Mouse (Mus musculus): ENCODE results near the gene Nipal4.
A peak's percentile ranks its signal among the peaks of the same experiment; 100 is the strongest.

Gene Nipal4

GRCm38 (mm10) chr11:46157462-46157861 lies 8.8 kb downstream of the Nipal4 start:
- no peak for DNase-seq

- no peak for DNase-seq
These were observed 9.4 kb downstream of the Nipal4 start for GRCm38 (mm10) chr11:46156945-46157344.

- no peak for DNase-seq
These were observed 19.7 kb downstream of the Nipal4 start for GRCm38 (mm10) chr11:46146619-46147018.

GRCm38 (mm10) chr11:46145163-46145875 lies 21.0 kb downstream of the Nipal4 start:
- no peak for DNase-seq

- DNase-seq: no peak
These were observed 23.0 kb downstream of the Nipal4 start for GRCm38 (mm10) chr11:46143342-46143741.

GRCm38 (mm10) chr11:46134899-46135298 lies 31.4 kb downstream of the Nipal4 start:
- DNase-seq: no peak

GRCm38 (mm10) chr11:46131022-46131986 lies 35.0 kb downstream of the Nipal4 start:
- no peak for DNase-seq

- peak; percentile 75 for DNase-seq
These were observed 37.8 kb downstream of the Nipal4 start for GRCm38 (mm10) chr11:46128548-46128945.

GRCm38 (mm10) chr11:46127621-46128547 lies 38.4 kb downstream of the Nipal4 start:
- no peak for DNase-seq

- no peak for DNase-seq
These were observed 39.4 kb downstream of the Nipal4 start for GRCm38 (mm10) chr11:46126827-46127410.

GRCm38 (mm10) chr11:46126317-46126716 lies 40.0 kb downstream of the Nipal4 start:
- DNase-seq: no peak

GRCm38 (mm10) chr11:46125835-46126229 lies 40.5 kb downstream of the Nipal4 start:
- DNase-seq: no peak

- DNase-seq: no peak
These were observed 41.0 kb downstream of the Nipal4 start for GRCm38 (mm10) chr11:46125093-46125834.

GRCm38 (mm10) chr11:46123328-46123866 lies 42.9 kb downstream of the Nipal4 start:
- DNase-seq: no peak

GRCm38 (mm10) chr11:46122875-46123274 lies 43.4 kb downstream of the Nipal4 start:
- DNase-seq: no peak

GRCm38 (mm10) chr11:46121666-46122065 lies 44.6 kb downstream of the Nipal4 start:
- no peak for DNase-seq

- DNase-seq: no peak
These were observed 46.2 kb downstream of the Nipal4 start for GRCm38 (mm10) chr11:46120084-46120483.

- DNase-seq: no peak
These were observed 46.7 kb downstream of the Nipal4 start for GRCm38 (mm10) chr11:46119624-46120023.

- no peak for DNase-seq
These were observed 49.8 kb downstream of the Nipal4 start for GRCm38 (mm10) chr11:46116510-46116909.

- no peak for DNase-seq
These were observed 50.7 kb downstream of the Nipal4 start for GRCm38 (mm10) chr11:46115411-46116173.
